Mouse (Mus musculus): ENCODE data around the gene Borcs7. TPM values are rescaled to one million over a fixed set of nuclear protein-coding genes. Genes with fewer than 3 reads are reported as not detected.
A peak's percentile ranks its signal among the peaks of the same experiment; 100 is the strongest.
"Not testable (repeated sequence)": the region's sequence is repeated elsewhere in the genome, so short reads cannot be mapped to it uniquely, and the experiment has no call there.

Borcs7 gene
- total RNA-seq, 2 experiments from 2014 or later: 3.8 TPM; not detected in 1

- ATAC-seq (replicated peaks; ENCODE audit: low FRiP score, poor library complexity, severe bottlenecking): no peak
Observed at GRCm38 (mm10) chr19:46706540-46707295, 17.0 kb downstream of the Borcs7 start.

GRCm38 (mm10) chr19:46707296-46708151 lies 17.8 kb downstream of the Borcs7 start, which contains the start of gene As3mt:
As3mt (plus strand) TSS chr19:46707458.
- 0 out of 2 replicates have a peak, but pooled peaks have one; percentile 49 for ATAC-seq (replicated peaks; ENCODE audit: low FRiP score, poor library complexity, severe bottlenecking)

- no peak for ATAC-seq (replicated peaks; ENCODE audit: low FRiP score, poor library complexity, severe bottlenecking)
Observed at GRCm38 (mm10) chr19:46710614-46711013, 20.9 kb downstream of the Borcs7 start.

GRCm38 (mm10) chr19:46714234-46714633 lies 24.5 kb downstream of the Borcs7 start:
- ATAC-seq (replicated peaks; ENCODE audit: low FRiP score, poor library complexity, severe bottlenecking): no peak

GRCm38 (mm10) chr19:46715016-46715415 lies 25.3 kb downstream of the Borcs7 start:
- no peak for ATAC-seq (replicated peaks; ENCODE audit: low FRiP score, poor library complexity, severe bottlenecking)

GRCm38 (mm10) chr19:46718150-46718549 lies 28.4 kb downstream of the Borcs7 start:
- ATAC-seq (replicated peaks; ENCODE audit: low FRiP score, poor library complexity, severe bottlenecking): no peak

GRCm38 (mm10) chr19:46724411-46724810 lies 34.7 kb downstream of the Borcs7 start:
- ATAC-seq (replicated peaks; ENCODE audit: low FRiP score, poor library complexity, severe bottlenecking): no peak

GRCm38 (mm10) chr19:46726142-46726541 lies 36.4 kb downstream of the Borcs7 start:
- no peak for ATAC-seq (replicated peaks; ENCODE audit: low FRiP score, poor library complexity, severe bottlenecking)

GRCm38 (mm10) chr19:46727140-46727736 lies 37.5 kb downstream of the Borcs7 start:
- no peak for ATAC-seq (replicated peaks; ENCODE audit: low FRiP score, poor library complexity, severe bottlenecking)

GRCm38 (mm10) chr19:46727945-46728540 lies 38.3 kb downstream of the Borcs7 start:
- peak; percentile 51; the same call in 1 of the 2 replicates for ATAC-seq (replicated peaks; ENCODE audit: low FRiP score, poor library complexity, severe bottlenecking)

- no peak for ATAC-seq (replicated peaks; ENCODE audit: low FRiP score, poor library complexity, severe bottlenecking)
Observed at GRCm38 (mm10) chr19:46728909-46729308, 39.2 kb downstream of the Borcs7 start.

GRCm38 (mm10) chr19:46731351-46731750 lies 41.6 kb downstream of the Borcs7 start:
- ATAC-seq (replicated peaks; ENCODE audit: low FRiP score, poor library complexity, severe bottlenecking): no peak

GRCm38 (mm10) chr19:46732673-46733072 lies 43.0 kb downstream of the Borcs7 start:
- not testable (repeated sequence) for ATAC-seq (replicated peaks; ENCODE audit: low FRiP score, poor library complexity, severe bottlenecking)

- ATAC-seq (replicated peaks; ENCODE audit: low FRiP score, poor library complexity, severe bottlenecking): 0 out of 2 replicates have a peak, but pooled peaks have one; percentile 28
Observed at GRCm38 (mm10) chr19:46733626-46734025, 43.9 kb downstream of the Borcs7 start.

GRCm38 (mm10) chr19:46735241-46735640 lies 45.5 kb downstream of the Borcs7 start:
- no peak for ATAC-seq (replicated peaks; ENCODE audit: low FRiP score, poor library complexity, severe bottlenecking)

- no peak for ATAC-seq (replicated peaks; ENCODE audit: low FRiP score, poor library complexity, severe bottlenecking)
Observed at GRCm38 (mm10) chr19:46737106-46737505, 47.4 kb downstream of the Borcs7 start.

GRCm38 (mm10) chr19:46740341-46741008 lies 50.8 kb downstream of the Borcs7 start:
- ATAC-seq (replicated peaks; ENCODE audit: low FRiP score, poor library complexity, severe bottlenecking): peak; percentile 66

GRCm38 (mm10) chr19:46741574-46741973 lies 51.9 kb downstream of the Borcs7 start:
- no peak for ATAC-seq (replicated peaks; ENCODE audit: low FRiP score, poor library complexity, severe bottlenecking)

- no peak for ATAC-seq (replicated peaks; ENCODE audit: low FRiP score, poor library complexity, severe bottlenecking)
Observed at GRCm38 (mm10) chr19:46744681-46745080, 55.0 kb downstream of the Borcs7 start.
